Mouse (Mus musculus) bone marrow macrophage, adult 2 months (primary cell): ENCODE results near the gene Olfr282.

Experiments used
- CTCF ChIP-seq: IDR thresholded peaks from 2 replicates; pipeline ENCODE4 v1.5.1; 2012; ENCODE audit warnings: low read depth, mild to moderate bottlenecking, low read length, moderate library complexity
- POLR2A ChIP-seq: IDR thresholded peaks from 2 replicates; pipeline ENCODE4 v1.6.1; 2012; ENCODE audit warnings: mild to moderate bottlenecking, low read depth, low read length, borderline replicate concordance

DNA sequence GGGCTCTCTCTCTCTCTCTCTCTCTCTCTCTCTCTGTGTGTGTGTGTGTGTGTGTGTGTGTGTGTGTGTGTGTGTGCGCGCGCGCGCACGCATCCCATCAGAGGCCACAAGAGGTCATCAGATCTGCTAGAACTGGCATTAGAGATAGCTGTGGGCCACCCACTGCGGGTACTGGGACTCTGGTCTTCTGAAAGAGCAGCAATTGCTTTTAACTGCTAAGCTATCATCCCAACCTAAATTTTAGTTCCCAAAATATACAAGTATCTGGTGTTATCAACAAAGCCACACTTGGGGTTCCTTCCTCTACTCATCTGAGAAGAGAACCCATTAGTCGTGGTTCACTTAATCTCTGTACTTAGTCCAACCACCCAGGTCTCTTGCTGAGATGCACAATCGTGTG lies 20.8 kb upstream of the Olfr282 start:
- no peak for TF ChIP-seq CTCF
- TF ChIP-seq POLR2A, result no peak
